Mouse (Mus musculus) thymus, postnatal 14 days (tissue): ENCODE results near the gene Grik5.
"Not testable (repeated sequence)": the region's sequence is repeated elsewhere in the genome, so short reads cannot be mapped to it uniquely, and the experiment has no call there.

Experiments
- DNase-seq: peaks from one replicate; pipeline ENCODE4 v3.0.0; 2021

Grik5 gene

GRCm38 (mm10) chr7:25079496-25080026 is 7.4 kb upstream of the Grik5 start:
- no peak for DNase-seq

- DNase-seq = no peak
Observed at GRCm38 (mm10) chr7:25077414-25077755, 5.2 kb upstream of the Grik5 start.

GRCm38 (mm10) chr7:25076663-25077413 is 4.7 kb upstream of the Grik5 start:
- DNase-seq = peak; percentile 97

- DNase-seq = no peak
Observed at GRCm38 (mm10) chr7:25076296-25076662, 4.1 kb upstream of the Grik5 start.

GRCm38 (mm10) chr7:25073924-25074323 is 1.8 kb upstream of the Grik5 start:
- no peak for DNase-seq

- DNase-seq = no peak
Observed at GRCm38 (mm10) chr7:25072716-25073390, 707 bp upstream of the Grik5 start.

GRCm38 (mm10) chr7:25068724-25069123 is 3.4 kb downstream of the Grik5 start:
- no peak for DNase-seq

- DNase-seq = no peak
Observed at GRCm38 (mm10) chr7:25067909-25068656, 4.1 kb downstream of the Grik5 start.

GRCm38 (mm10) chr7:25067338-25067737 is 4.8 kb downstream of the Grik5 start:
- DNase-seq = no peak

GRCm38 (mm10) chr7:25063900-25064299 is 8.2 kb downstream of the Grik5 start:
- no peak for DNase-seq

GRCm38 (mm10) chr7:25063346-25063745 is 8.8 kb downstream of the Grik5 start:
- DNase-seq = no peak

GRCm38 (mm10) chr7:25058836-25059235 is 13.3 kb downstream of the Grik5 start:
- DNase-seq = no peak

- no peak for DNase-seq
Observed at GRCm38 (mm10) chr7:25058394-25058793, 13.8 kb downstream of the Grik5 start.

- DNase-seq = no peak
Observed at GRCm38 (mm10) chr7:25057888-25058287, 14.3 kb downstream of the Grik5 start.

- DNase-seq = no peak
Observed at GRCm38 (mm10) chr7:25056951-25057350, 15.2 kb downstream of the Grik5 start.

- DNase-seq = no peak
Observed at GRCm38 (mm10) chr7:25052587-25052986, 19.6 kb downstream of the Grik5 start.

GRCm38 (mm10) chr7:25049295-25049930 is 22.7 kb downstream of the Grik5 start:
- no peak for DNase-seq

GRCm38 (mm10) chr7:25047363-25047762 is 24.8 kb downstream of the Grik5 start:
- no peak for DNase-seq

GRCm38 (mm10) chr7:25044599-25044998 is 27.5 kb downstream of the Grik5 start:
- not testable (repeated sequence) for DNase-seq

- no peak for DNase-seq
Observed at GRCm38 (mm10) chr7:25041921-25042320, 30.2 kb downstream of the Grik5 start.

GRCm38 (mm10) chr7:25035916-25036315 is 36.2 kb downstream of the Grik5 start:
- DNase-seq = peak; percentile 78

- no peak for DNase-seq
Observed at GRCm38 (mm10) chr7:25034796-25035195, 37.4 kb downstream of the Grik5 start.

- no peak for DNase-seq
Observed at GRCm38 (mm10) chr7:25031528-25031927, 40.6 kb downstream of the Grik5 start.
